In the genomic region with DNA sequence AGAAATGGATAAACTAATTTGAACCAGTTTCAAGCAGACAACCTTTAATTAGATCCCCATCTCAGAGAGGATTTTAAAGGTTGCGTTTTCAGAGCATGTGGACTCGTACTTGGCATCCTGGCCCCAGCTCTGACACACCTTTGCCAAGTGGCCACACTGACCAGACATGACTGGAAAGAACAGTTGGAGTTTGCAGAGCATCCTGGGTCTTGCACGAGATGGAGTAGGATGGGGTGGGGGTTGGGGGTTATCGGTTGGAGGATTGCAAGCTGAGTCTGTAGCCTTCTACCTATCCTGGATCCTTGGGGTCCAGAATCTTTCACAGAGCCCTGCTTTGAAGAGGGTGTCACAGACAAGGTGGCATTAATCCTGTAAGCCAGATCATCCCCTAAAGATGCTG, we compare ENCODE assay signal across 14 mouse cellular contexts.
DNase-seq lines count a peak whose midpoint lies in the region; ATAC-seq lines count a peak whose summit lies in the region.
"Had no signal": no experiment of that assay in that cellular context is flagged by ENCODE, and none has a peak within 500 bp of the region (broad histone marks: within the 10 kb centered on the region; RNA-seq: fewer than 3 reads in every experiment).

No protein-coding gene starts in this region.

- peak; percentile 26 to 35 for DNase-seq in cerebellum, postnatal 14 days
- no peak for DNase-seq in cerebellum, adult 11-12 months
- DNase-seq in kidney, postnatal 36 days: no peak
- DNase-seq in right cerebral cortex, adult 18-20 months: no peak
- DNase-seq in frontal cortex, postnatal 36 days (ENCODE audit: low spot score in 2 of 2): no peak
- DNase-seq: cerebellum, adult 8-10 months; liver, postnatal 0 days; spleen, adult 18-20 months had no signal

- H3K9ac ChIP-seq in kidney, embryonic 14.5 days (ENCODE audit: low read depth, low read length): no peak overlapping the region
- H3K9ac ChIP-seq in midbrain, embryonic 16.5 days (ENCODE audit: low read depth, low read length): no peak overlapping the region
- H3K9ac ChIP-seq in midbrain, embryonic 15.5 days: no peak overlapping the region
- H3K9ac ChIP-seq: forebrain, embryonic 12.5 days; heart, embryonic 13.5 days; liver, postnatal 0 days; stomach, embryonic 15.5 days had no signal

- H3K4me1 ChIP-seq in kidney, embryonic 14.5 days (ENCODE audit: control insufficient read depth, insufficient read depth, low read length): peaks cover 21% of the 10 kb centered on the region; the same call in 1 of the 2 replicates
- H3K4me1 ChIP-seq in midbrain, embryonic 16.5 days (ENCODE audit: control insufficient read depth, insufficient read depth, low read length): peaks cover 22% of the 10 kb centered on the region
- H3K4me1 ChIP-seq in midbrain, embryonic 15.5 days: peaks cover 35% of the 10 kb centered on the region

- H3K4me3 ChIP-seq in kidney, embryonic 14.5 days (ENCODE audit: low read length): no peak overlapping the region
- H3K4me3 ChIP-seq in midbrain, embryonic 16.5 days (ENCODE audit: low read depth, low read length): no peak overlapping the region
- no peak overlapping the region for H3K4me3 ChIP-seq in midbrain, embryonic 15.5 days
- H3K4me3 ChIP-seq: forebrain, embryonic 12.5 days; heart, embryonic 13.5 days; stomach, embryonic 15.5 days had no signal

- no peaks in the 10 kb centered on the region for H3K36me3 ChIP-seq in kidney, embryonic 14.5 days (ENCODE audit: control insufficient read depth, insufficient read depth, low read length)
- H3K36me3 ChIP-seq in midbrain, embryonic 16.5 days (ENCODE audit: control insufficient read depth, insufficient read depth, low read length): no peaks in the 10 kb centered on the region
- no peaks in the 10 kb centered on the region for H3K36me3 ChIP-seq in midbrain, embryonic 15.5 days (replicated peaks)
- H3K36me3 ChIP-seq: forebrain, embryonic 12.5 days; heart, embryonic 13.5 days; stomach, embryonic 15.5 days had no signal

- 77% methylated on average over 4 of the region's 4 CpGs for WGBS in kidney, embryonic 14.5 days
- WGBS in midbrain, embryonic 16.5 days: 74% methylated on average over 4 of the region's 4 CpGs
- 76% methylated on average over 4 of the region's 4 CpGs for WGBS in midbrain, embryonic 15.5 days

- H3K27ac ChIP-seq in kidney, embryonic 14.5 days (ENCODE audit: low read depth, low read length): peak overlapping the region; percentile 63; the same call in 1 of the 2 replicates
- H3K27ac ChIP-seq in midbrain, embryonic 16.5 days (ENCODE audit: low read length): 0 out of 2 replicates have a peak overlapping the region, but pooled peaks have one; percentile 4
- no peak overlapping the region for H3K27ac ChIP-seq in midbrain, embryonic 15.5 days
- H3K27ac ChIP-seq: forebrain, embryonic 12.5 days had no signal

- no peak overlapping the region for H3K4me2 ChIP-seq in kidney, embryonic 14.5 days (replicated peaks; ENCODE audit: low read depth, low read length)
- H3K4me2 ChIP-seq in midbrain, embryonic 16.5 days (ENCODE audit: low read length): no peak overlapping the region
- H3K4me2 ChIP-seq in midbrain, embryonic 15.5 days: no peak overlapping the region
- H3K4me2 ChIP-seq: forebrain, embryonic 12.5 days; heart, embryonic 13.5 days; stomach, embryonic 15.5 days had no signal

- ATAC-seq in kidney, embryonic 14.5 days (ENCODE audit: low FRiP score, low TSS enrichment): no peak
- ATAC-seq in midbrain, embryonic 16.5 days: no peak
- ATAC-seq in midbrain, embryonic 15.5 days (replicated peaks): no peak
- ATAC-seq: liver, postnatal 0 days had no signal

- no peaks in the 10 kb centered on the region for H3K9me3 ChIP-seq in kidney, embryonic 14.5 days (ENCODE audit: control insufficient read depth, low read length)
- H3K9me3 ChIP-seq in midbrain, embryonic 16.5 days (replicated peaks; ENCODE audit: control insufficient read depth, low read length, poor library complexity, severe bottlenecking): no peaks in the 10 kb centered on the region
- no peaks in the 10 kb centered on the region for H3K9me3 ChIP-seq in midbrain, embryonic 15.5 days
- H3K9me3 ChIP-seq: forebrain, embryonic 12.5 days; heart, embryonic 13.5 days; stomach, embryonic 15.5 days had no signal

- H3K27me3 ChIP-seq in kidney, embryonic 14.5 days (ENCODE audit: control insufficient read depth, insufficient read depth, low read length): 0 out of 2 replicates have a peak, but pooled peaks cover 4% of the 10 kb centered on the region
- no peaks in the 10 kb centered on the region for H3K27me3 ChIP-seq in midbrain, embryonic 16.5 days (ENCODE audit: control insufficient read depth, insufficient read depth, low read depth, low read length)
- H3K27me3 ChIP-seq in midbrain, embryonic 15.5 days (replicated peaks): no peaks in the 10 kb centered on the region
- H3K27me3 ChIP-seq: heart, embryonic 13.5 days; stomach, embryonic 15.5 days had no signal

Comparison
In these comparisons a context has a peak if more than half of its experiments do, and no peak if none do; other contexts are left out.
1. DNase-seq: peak in cerebellum, postnatal 14 days (2 of 2); none in cerebellum, adult 11-12 months (single experiment), kidney, postnatal 36 days (0 of 2), right cerebral cortex, adult 18-20 months (single experiment) and frontal cortex, postnatal 36 days (0 of 2).